Mouse (Mus musculus) cerebellum, adult 9-10 months (tissue): Measurements from ENCODE around the gene Tet3.

Experiments used
- DNase-seq: peaks from one replicate; pipeline ENCODE4 v3.0.0; 2022

The Tet3 gene

GRCm38 (mm10) chr6:83439119-83439767 is 19.6 kb downstream of the Tet3 start:
- peak; percentile 65 for DNase-seq

- DNase-seq = no peak
These were observed 20.3 kb downstream of the Tet3 start for GRCm38 (mm10) chr6:83438584-83438983.

- no peak for DNase-seq
These were observed 21.1 kb downstream of the Tet3 start for GRCm38 (mm10) chr6:83437802-83438201.

- no peak for DNase-seq
These were observed 21.7 kb downstream of the Tet3 start for GRCm38 (mm10) chr6:83437225-83437624.

GRCm38 (mm10) chr6:83436547-83436946 is 22.3 kb downstream of the Tet3 start:
- DNase-seq = no peak

- DNase-seq = no peak
These were observed 23.7 kb downstream of the Tet3 start for GRCm38 (mm10) chr6:83435174-83435573.

GRCm38 (mm10) chr6:83433546-83433945 is 25.3 kb downstream of the Tet3 start:
- DNase-seq = no peak

GRCm38 (mm10) chr6:83432966-83433365 is 25.9 kb downstream of the Tet3 start:
- no peak for DNase-seq

GRCm38 (mm10) chr6:83427968-83428731 is 30.7 kb downstream of the Tet3 start:
- peak; percentile 92 for DNase-seq

- DNase-seq = no peak
These were observed 31.4 kb downstream of the Tet3 start for GRCm38 (mm10) chr6:83427512-83427911.

GRCm38 (mm10) chr6:83426576-83426975 is 32.3 kb downstream of the Tet3 start:
- DNase-seq = peak; percentile 93

GRCm38 (mm10) chr6:83424053-83424404 is 34.9 kb downstream of the Tet3 start:
- DNase-seq = no peak

- DNase-seq = no peak
These were observed 35.4 kb downstream of the Tet3 start for GRCm38 (mm10) chr6:83423400-83424052.

- DNase-seq = no peak
These were observed 36.8 kb downstream of the Tet3 start for GRCm38 (mm10) chr6:83421866-83422649.

- peak; percentile 67 for DNase-seq
These were observed 39.4 kb downstream of the Tet3 start for GRCm38 (mm10) chr6:83419516-83419915.

GRCm38 (mm10) chr6:83417531-83417930 is 41.4 kb downstream of the Tet3 start:
- DNase-seq = no peak

- DNase-seq = no peak
These were observed 41.8 kb downstream of the Tet3 start for GRCm38 (mm10) chr6:83417104-83417502.

- DNase-seq = no peak
These were observed 42.4 kb downstream of the Tet3 start for GRCm38 (mm10) chr6:83416261-83417103.

GRCm38 (mm10) chr6:83415356-83415940 is 43.4 kb downstream of the Tet3 start:
- DNase-seq = no peak

- no peak for DNase-seq
These were observed 44.1 kb downstream of the Tet3 start for GRCm38 (mm10) chr6:83414601-83415355.

- DNase-seq = no peak
These were observed 45.2 kb downstream of the Tet3 start for GRCm38 (mm10) chr6:83413686-83414085.
